Mouse (Mus musculus) frontal cortex, postnatal 14 days (tissue): ENCODE data around the gene Kmt2d.

Source experiments
- DNase-seq, 2 experiments: peaks; one replicate each; pipeline ENCODE4 v3.0.0; 2022; ENCODE audit warnings: low spot score in 2 of 2

Gene Kmt2d

DNA sequence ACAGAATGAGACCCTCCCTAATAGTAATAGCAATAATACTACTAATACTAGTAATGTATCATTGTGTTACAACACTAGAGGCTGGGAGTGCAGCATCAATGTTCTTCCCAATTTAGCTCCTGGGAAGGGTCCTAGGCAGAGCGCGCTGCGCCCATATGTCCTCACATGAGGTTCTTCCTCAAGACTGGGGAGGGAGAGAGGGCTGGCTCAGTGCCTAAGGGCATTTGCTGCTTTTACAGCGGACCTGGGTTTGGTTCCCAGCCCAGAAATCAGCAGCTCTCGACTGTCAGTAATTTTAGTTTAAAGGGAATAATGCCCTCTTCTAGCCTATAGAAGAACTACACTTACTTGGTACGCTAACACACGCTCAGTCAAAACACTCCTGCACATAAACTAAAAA, 16.5 kb upstream of the Kmt2d start:
- no peak for DNase-seq

- no peak for DNase-seq
These were observed 15.8 kb upstream of the Kmt2d start for GRCm38 (mm10) chr15:98886667-98887387.

DNA sequence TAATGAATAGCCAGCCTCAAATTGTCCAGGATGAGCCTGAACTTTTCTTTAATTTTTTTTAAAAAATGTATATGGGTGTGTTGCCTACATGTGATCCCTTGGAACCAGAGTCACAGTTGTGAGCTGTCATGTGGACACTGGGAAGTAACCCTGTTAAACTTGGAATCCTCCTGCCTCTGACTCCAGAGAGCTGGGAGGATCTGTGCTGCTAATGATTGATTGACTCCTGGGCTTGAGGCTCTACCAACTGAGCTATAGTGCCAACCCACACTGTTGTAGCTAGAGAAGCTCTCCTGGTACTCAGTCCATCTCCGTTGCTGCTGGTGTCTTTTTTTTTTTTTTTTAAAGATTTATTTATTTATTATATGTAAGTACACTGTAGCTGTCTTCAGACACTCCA, 13.1 kb upstream of the Kmt2d start:
- DNase-seq = no peak

DNA sequence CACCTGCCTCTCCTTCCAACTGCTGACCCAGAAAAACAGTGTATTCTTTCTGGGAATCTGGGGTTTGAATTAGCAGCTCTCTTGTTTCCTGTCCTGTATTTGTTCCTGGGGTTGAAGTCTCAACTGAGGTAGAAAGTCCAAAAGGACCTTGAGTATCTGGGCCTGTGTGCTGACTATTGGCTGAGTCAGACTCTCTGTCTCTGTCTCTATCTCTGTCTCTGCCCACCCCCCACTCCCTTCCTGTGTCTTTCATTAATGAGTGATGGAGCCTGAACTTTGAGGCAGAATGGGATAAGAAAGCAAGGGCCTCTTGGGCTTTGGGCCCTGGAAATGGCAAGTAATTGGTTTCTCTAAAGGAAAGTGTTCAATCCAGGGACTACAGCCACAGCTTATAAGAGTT, 12.7 kb upstream of the Kmt2d start:
- DNase-seq = no peak

DNA sequence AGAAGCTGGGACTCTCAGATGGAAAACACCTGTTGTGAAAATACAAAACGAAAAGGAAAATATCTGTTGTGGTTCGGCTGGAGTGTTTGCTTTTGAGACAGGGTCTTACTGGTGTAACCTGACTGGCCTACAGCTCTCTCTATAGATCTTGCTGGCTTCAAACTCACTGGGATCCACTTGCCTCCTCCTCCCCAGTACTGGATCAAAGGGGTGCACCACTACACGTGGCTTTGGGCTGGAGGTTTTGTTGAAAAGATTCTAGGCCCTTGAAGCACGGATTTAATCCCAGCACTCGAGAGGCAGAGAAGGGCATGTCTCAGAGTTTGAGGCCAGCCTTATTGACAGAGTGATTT, 10.6 kb upstream of the Kmt2d start:
- no peak for DNase-seq

DNA sequence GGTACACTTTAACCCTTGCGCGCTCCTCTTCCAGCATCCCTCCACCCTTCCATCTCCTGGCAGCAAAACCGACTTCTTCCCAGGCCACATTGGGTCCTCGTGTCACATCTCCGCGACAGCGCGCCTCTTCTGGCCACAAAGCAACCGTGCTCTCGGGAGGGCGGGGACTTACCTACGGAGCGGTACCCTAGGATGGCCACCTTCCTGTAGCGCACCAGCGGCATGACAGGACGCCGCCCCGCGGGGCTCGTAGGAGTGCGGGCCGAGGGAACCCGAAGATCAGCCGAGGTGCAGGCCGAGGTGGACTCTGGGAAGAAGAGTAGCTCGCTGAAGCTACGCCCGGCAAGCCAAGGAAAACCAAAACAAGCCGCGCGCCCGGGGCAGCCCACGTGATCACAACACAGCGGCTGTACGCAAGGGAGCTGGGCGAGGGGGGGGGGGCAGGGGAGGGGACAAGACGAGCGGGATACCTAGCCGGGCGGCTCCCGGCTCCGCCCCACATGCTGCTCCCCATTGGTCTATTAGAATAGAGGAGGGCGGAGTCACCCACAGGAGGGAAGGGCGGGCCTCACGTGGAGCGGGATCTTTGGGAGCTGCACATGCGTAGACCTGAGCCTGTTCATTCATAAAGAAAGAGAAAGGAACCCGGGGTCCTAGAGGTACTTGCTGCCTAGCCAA, 10.1 kb upstream of the Kmt2d start:
- peak; percentile 85 to 88 for DNase-seq

GRCm38 (mm10) chr15:98877331-98877730, 6.3 kb upstream of the Kmt2d start:
- no peak for DNase-seq

DNA sequence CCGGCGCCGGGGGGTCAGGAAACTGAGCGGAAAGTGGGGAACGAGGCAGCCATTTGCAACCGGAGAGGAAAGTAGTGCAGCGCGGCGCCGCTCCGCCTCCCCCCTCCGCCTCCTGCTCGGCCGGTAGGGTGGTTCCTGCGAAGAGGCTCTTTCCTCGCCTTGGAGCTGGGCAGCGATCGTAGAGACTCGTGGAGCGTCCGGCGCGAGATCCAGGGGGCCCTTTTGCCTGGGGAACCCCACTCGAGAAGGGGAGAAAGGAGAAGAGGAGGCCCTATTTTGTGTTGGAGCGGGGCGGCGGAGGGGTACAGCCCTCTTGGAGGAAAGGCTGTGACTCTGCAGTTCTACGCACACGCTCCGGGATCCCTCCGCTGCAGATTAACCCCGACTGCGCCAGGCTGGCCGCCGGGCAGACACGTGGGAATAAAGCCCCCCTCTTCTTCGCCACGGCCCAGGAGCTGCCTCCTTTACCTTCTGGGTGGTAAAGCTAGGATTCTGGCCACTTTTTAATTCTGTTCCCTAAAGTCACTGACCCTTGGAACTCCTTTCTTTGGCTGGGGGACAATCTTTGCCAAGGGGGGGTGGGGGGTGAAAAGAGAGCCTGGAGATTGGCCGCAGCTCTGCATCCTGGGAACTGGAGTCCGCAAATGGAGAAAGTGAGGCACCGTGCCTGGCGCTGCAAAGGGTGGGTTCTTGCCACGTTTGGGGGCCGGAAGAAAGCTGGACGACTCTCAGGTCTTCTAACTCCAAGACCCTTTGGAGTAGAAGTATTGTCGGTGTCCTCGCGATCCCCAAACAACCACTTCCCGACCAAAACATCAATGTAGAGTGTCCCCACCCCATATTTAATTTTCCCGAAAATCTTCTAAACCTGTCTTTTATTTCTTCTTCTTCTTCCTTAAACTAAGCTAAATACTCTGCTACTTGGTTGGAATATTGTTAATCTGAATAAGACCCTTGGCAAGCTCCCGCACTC, 1.2 kb upstream of the Kmt2d start:
- DNase-seq = peak; percentile 91 to 92

GRCm38 (mm10) chr15:98870179-98871069, 580 bp downstream of the Kmt2d start:
- no peak for DNase-seq

- no peak for DNase-seq
These were observed 1.4 kb downstream of the Kmt2d start for GRCm38 (mm10) chr15:98869342-98870178.

GRCm38 (mm10) chr15:98868346-98869063, 2.5 kb downstream of the Kmt2d start:
- DNase-seq = no peak

- DNase-seq = no peak
These were observed 3.7 kb downstream of the Kmt2d start for GRCm38 (mm10) chr15:98867321-98867720.

GRCm38 (mm10) chr15:98866501-98866900, 4.5 kb downstream of the Kmt2d start:
- no peak for DNase-seq

- no peak for DNase-seq
These were observed 5.2 kb downstream of the Kmt2d start for GRCm38 (mm10) chr15:98865771-98866170.

DNA sequence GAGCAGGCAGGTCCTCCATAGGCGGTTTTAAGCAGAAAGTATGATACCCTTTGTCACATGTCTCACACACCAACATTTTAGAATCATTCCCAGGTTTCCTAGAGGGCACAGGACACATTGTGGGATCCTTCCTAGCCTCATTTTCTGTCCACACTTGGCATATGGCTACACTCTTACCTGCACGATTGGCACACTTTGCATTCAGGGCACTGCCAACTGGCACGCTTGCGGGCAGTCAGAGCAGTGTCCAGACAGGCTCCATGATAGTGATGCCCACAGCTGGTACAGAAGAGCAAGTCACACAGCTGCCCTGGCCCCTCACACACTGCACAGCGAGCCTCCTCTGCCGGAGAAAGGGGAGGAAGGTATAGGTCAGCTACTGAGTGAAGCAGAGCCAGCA, 6.1 kb downstream of the Kmt2d start:
- no peak for DNase-seq

DNA sequence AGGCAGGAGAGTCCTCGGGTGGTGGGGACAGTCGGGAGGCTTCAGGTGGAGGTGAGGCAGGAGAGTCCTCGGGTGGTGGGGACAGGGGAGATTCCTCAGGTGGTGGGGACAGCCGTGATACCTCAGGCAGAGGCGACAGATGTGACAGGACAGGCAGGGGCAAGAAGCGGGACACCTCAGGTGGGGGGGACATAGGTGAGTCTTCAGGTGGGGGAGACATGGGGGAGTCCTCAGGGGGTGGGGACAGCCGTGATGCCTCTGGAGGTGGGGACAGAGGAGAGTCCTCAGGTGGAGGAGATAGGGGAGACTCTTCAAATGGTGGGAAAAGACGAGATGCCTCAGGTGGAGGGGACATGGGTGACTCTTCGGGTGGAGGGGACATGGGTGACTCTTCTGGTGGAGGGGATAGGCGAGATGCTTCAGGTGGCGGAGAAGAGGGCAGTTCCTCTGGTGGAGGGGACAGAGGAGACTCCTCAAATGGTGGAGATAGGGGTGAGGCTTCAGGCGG, 7.5 kb downstream of the Kmt2d start:
- no peak for DNase-seq

GRCm38 (mm10) chr15:98861701-98862410, 9.1 kb downstream of the Kmt2d start:
- DNase-seq = no peak

GRCm38 (mm10) chr15:98860921-98861320, 10.1 kb downstream of the Kmt2d start:
- DNase-seq = no peak
